Mouse (Mus musculus) hindbrain, embryonic 16.5 days (tissue): Measurements from ENCODE around the gene Psors1c2. TPM values are rescaled to one million over a fixed set of nuclear protein-coding genes. Genes with fewer than 3 reads are reported as not detected.
A peak's percentile ranks its signal among the peaks of the same experiment; 100 is the strongest.

Experiments
- ATAC-seq: fragments of 200-750 bp; cut with Nextera tagmentation; 2 replicates; pipeline ENCODE4 v1.8.0; 2017; ENCODE audit warnings: moderate TSS enrichment, moderate library complexity
- H3K27ac ChIP-seq: fragments of 300-500 bp; sonication (generic); 2 replicates; pipeline ENCODE4 v1.5.1; 2014; ENCODE audit warnings: low read depth, mild to moderate bottlenecking, control low read depth, low read length, moderate library complexity
- H3K27me3 ChIP-seq: fragments of 300-500 bp; sonication (generic); replicated peaks from 2 replicates; pipeline ENCODE4 v1.6.1; 2014; ENCODE audit warnings: low read length; ENCODE audit not compliant: control insufficient read depth, insufficient read depth
- H3K36me3 ChIP-seq: fragments of 300-500 bp; sonication (generic); 2 replicates; pipeline ENCODE4 v1.6.1; 2014; ENCODE audit warnings: mild to moderate bottlenecking, low read length, moderate library complexity, mixed read lengths; ENCODE audit not compliant: control insufficient read depth, insufficient read depth
- H3K4me1 ChIP-seq: fragments of 300-500 bp; sonication (generic); 2 replicates; pipeline ENCODE4 v1.6.1; 2014; ENCODE audit warnings: low read depth, low read length; ENCODE audit not compliant: control insufficient read depth, insufficient read depth
- H3K4me2 ChIP-seq: fragments of 300-500 bp; sonication (generic); 2 replicates; pipeline ENCODE4 v1.6.1; 2014; ENCODE audit warnings: mild to moderate bottlenecking, low read length, control low read depth, moderate library complexity
- H3K4me3 ChIP-seq: fragments of 300-500 bp; sonication (generic); 2 replicates; pipeline ENCODE4 v1.5.1; 2014; ENCODE audit warnings: mild to moderate bottlenecking, low read length, control low read depth, moderate library complexity
- H3K9ac ChIP-seq: fragments of 300-500 bp; sonication (generic); 2 replicates; pipeline ENCODE4 v1.6.1; 2014; ENCODE audit warnings: low read depth, mild to moderate bottlenecking, control low read depth, low read length, moderate library complexity
- H3K9me3 ChIP-seq: fragments of 300-500 bp; sonication (generic); 2 replicates; pipeline ENCODE4 v1.6.1; 2014; ENCODE audit warnings: mild to moderate bottlenecking, low read length, moderate library complexity; ENCODE audit not compliant: control insufficient read depth
- WGBS: fragments of 180-500 bp; shearing (Covaris S2); extraction: QIAGEN DNeasy Blood & Tissue Kit; methylation state at CpG from one replicate; pipeline ENCODE4 v1.1.7; 2014; 5-methylcytosine and 5-hydroxymethylcytosine counted together
- polyA plus RNA-seq: library from polyadenylated mRNA; unstranded; fragments of >200 nt; fragmentation: Nextera tagmentation; extraction: Ambion mirVana; gene quantifications from 2 replicates; pipeline ENCODE4 v1.2.1, GENCODE M21; 2015

The Psors1c2 gene
- 0.94 and 1.1 TPM in 2 replicates for polyA plus RNA-seq

DNA sequence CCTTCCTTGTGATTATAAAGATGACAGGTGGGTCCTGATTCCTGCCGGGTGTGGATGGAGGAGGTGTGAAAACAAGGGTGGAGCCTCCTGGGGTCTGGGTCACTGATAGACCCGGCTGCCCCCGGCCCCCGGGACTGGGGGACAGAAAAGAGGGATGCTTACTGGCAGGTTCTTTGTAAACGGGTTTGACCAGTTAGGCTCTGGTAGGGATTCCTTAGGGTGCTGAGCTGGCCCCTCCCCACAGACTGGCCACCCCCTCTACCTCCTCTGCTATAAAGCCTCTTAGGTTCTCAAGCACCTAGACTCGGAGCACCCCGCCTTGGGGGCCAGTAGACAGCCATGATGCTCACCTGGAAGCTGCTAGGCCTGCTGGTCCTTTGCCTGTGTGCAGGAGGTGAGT lies at the start of gene Psors1c2:
Psors1c2 (plus strand) TSS at position 301 of the 400 bp plus-strand sequence.
- Histone ChIP-seq H3K27me3 (no peaks in the 10 kb centered on the region), H3K9me3 (no peaks in the 10 kb centered on the region), H3K4me3 (no peak within 1 kb of the TSS), H3K9ac (no peak within 1 kb of the TSS), H3K4me2 (no peak within 1 kb of the TSS), H3K27ac (no peak within 1 kb of the TSS), H3K36me3 (no peaks in the 10 kb centered on the region), H3K4me1 (no peaks in the 10 kb centered on the region; the same call in 1 of the 2 replicates)
- WGBS: 49% methylated on average over 7 of the region's 7 CpGs
- no peak for ATAC-seq

GRCm38 (mm10) chr17:35484066-35484465 lies 48.9 kb upstream of the Psors1c2 start:
- no peaks in the 10 kb centered on the region for H3K4me1 ChIP-seq
- 0 out of 2 replicates have a peak overlapping the region, but pooled peaks have one; percentile 10 for H3K4me2 ChIP-seq
- under 1% methylated on average over 9 of the region's 9 CpGs for WGBS
- no peak overlapping the region for H3K9ac ChIP-seq
- H3K4me3 ChIP-seq: no peak overlapping the region
- no peak overlapping the region for H3K27ac ChIP-seq
- ATAC-seq: 0 out of 2 replicates have a peak, but pooled peaks have one; percentile 56
- no peaks in the 10 kb centered on the region for H3K27me3 ChIP-seq
- no peaks in the 10 kb centered on the region for H3K9me3 ChIP-seq
- H3K36me3 ChIP-seq: no peaks in the 10 kb centered on the region

- H3K27ac ChIP-seq: no peak overlapping the region
- no peak overlapping the region for H3K4me2 ChIP-seq
- no peaks in the 10 kb centered on the region for H3K36me3 ChIP-seq
- H3K9ac ChIP-seq: peak overlapping the region; percentile 0; the same call in 1 of the 2 replicates
- H3K9me3 ChIP-seq: no peaks in the 10 kb centered on the region
- WGBS: 23% methylated on average over 4 of the region's 4 CpGs
- no peaks in the 10 kb centered on the region for H3K4me1 ChIP-seq
- no peak for ATAC-seq
- no peak overlapping the region for H3K4me3 ChIP-seq
- no peaks in the 10 kb centered on the region for H3K27me3 ChIP-seq
Observed at GRCm38 (mm10) chr17:35485702-35486101, 47.3 kb upstream of the Psors1c2 start.

- Histone ChIP-seq H3K27me3 (no peaks in the 10 kb centered on the region), H3K9me3 (no peaks in the 10 kb centered on the region), H3K4me3 (no peak overlapping the region), H3K4me2 (no peak overlapping the region), H3K27ac (no peak overlapping the region), H3K36me3 (no peaks in the 10 kb centered on the region), H3K4me1 (no peaks in the 10 kb centered on the region), H3K9ac (no peak overlapping the region)
- ATAC-seq: no peak
- WGBS: 58% methylated on average over 10 of the region's 10 CpGs
Observed at GRCm38 (mm10) chr17:35486726-35487125, 46.3 kb upstream of the Psors1c2 start.

DNA sequence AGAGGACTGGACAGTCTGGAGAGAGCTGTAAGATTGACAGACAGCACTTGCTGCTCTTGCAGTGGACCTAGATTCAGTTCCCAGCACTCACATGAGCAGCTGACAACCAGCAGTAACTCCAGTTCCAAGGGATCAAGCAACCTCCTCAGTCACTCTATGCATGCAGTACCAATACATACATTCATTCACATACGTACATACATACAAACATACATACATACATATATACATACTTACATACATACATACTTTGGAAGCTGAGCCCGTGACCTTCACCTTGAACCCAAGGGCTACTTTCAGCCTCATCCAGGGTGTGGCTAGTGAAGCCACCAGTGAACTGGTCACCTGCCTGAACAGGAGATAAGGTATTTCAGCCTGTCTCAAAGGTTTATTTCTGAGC lies 45.0 kb upstream of the Psors1c2 start:
- Histone ChIP-seq H3K36me3 (no peaks in the 10 kb centered on the region), H3K9ac (no peak overlapping the region), H3K4me3 (no peak overlapping the region), H3K27me3 (no peaks in the 10 kb centered on the region), H3K9me3 (no peaks in the 10 kb centered on the region), H3K4me2 (no peak overlapping the region), H3K4me1 (no peaks in the 10 kb centered on the region), H3K27ac (no peak overlapping the region)
- no peak for ATAC-seq
- WGBS: 94% methylated on average over 2 of the region's 2 CpGs

DNA sequence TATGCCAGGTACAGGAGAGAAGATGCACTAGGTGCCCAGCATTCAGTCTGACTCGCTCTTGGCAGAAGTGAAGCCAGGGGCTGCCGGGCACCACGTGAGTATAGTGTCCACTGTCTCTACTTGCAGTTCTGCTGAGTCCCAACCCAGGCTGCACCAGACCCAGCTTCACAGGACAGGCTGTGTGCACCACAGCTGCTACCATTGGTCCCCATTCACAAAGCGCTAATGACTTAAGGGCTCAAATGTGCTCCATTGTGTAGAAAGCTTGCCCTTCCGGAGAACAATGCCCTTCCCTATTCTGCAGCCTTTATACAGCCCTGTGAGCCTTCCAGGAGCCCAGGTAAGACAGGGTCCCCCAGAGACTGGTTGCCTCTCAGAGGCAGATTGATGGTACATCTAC lies 42.7 kb upstream of the Psors1c2 start:
- Histone ChIP-seq H3K36me3 (no peaks in the 10 kb centered on the region), H3K4me3 (no peak overlapping the region), H3K9me3 (no peaks in the 10 kb centered on the region), H3K4me1 (no peaks in the 10 kb centered on the region), H3K27ac (no peak overlapping the region), H3K9ac (no peak overlapping the region), H3K4me2 (no peak overlapping the region), H3K27me3 (no peaks in the 10 kb centered on the region)
- WGBS: 47% methylated on average over 5 of the region's 5 CpGs
- no peak for ATAC-seq

DNA sequence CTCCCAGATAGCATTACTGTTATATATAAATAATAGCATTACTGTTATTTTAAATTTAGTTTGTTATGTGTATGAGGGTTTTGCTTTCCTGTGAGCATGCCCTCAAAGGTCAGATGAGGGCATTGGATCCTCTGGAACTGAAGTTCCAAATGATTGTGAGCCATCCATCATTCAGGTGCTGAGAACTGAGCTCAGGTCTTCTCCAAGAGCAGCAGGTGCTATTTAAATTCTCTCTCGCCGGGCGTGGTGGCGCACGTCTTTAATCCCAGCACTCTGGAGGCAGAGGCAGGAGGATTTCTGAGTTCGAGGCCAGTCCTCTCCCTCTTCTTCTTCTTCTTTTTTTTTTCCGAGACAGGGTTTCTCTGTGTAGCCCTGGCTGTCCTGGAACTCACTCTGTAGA lies 35.9 kb upstream of the Psors1c2 start:
- H3K4me1 ChIP-seq: no peaks in the 10 kb centered on the region

GRCm38 (mm10) chr17:35502226-35502625 lies 30.8 kb upstream of the Psors1c2 start:
- H3K4me2 ChIP-seq: no peak overlapping the region
- H3K27ac ChIP-seq: no peak overlapping the region
- H3K9ac ChIP-seq: no peak overlapping the region
- no peaks in the 10 kb centered on the region for H3K9me3 ChIP-seq
- no peaks in the 10 kb centered on the region for H3K4me1 ChIP-seq
- WGBS: 5% methylated on average over 6 of the region's 6 CpGs
- no peaks in the 10 kb centered on the region for H3K36me3 ChIP-seq
- H3K4me3 ChIP-seq: no peak overlapping the region
- ATAC-seq: no peak
- peaks cover 19% of the 10 kb centered on the region for H3K27me3 ChIP-seq

More for the DNA sequence above, 35.9 kb upstream of the Psors1c2 start:
- Histone ChIP-seq H3K9ac (no peak overlapping the region), H3K27ac (no peak overlapping the region), H3K4me2 (no peak overlapping the region), H3K27me3 (no peaks in the 10 kb centered on the region), H3K36me3 (no peaks in the 10 kb centered on the region), H3K4me3 (no peak overlapping the region), H3K9me3 (no peaks in the 10 kb centered on the region)
- no peak for ATAC-seq
- WGBS: 95% methylated on average over 7 of the region's 7 CpGs

DNA sequence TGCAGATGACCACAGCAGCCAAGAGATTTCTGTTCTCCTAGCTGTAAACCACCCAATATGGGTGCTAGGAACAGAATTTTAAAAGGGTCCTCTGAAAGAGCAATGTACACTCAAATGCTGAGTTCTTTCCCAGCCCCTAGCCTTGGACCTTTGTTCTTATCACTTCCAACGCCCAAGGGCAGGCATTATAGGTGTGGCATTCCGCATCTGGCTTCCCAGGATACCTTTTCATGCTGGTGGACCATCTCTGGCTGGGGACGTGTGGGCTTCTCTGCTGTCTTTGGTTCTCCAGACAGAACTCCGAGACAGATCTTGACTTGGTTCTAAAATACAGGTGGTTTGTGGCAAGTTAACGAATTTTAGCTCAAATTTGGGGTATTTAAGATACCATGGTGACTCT lies 30.2 kb upstream of the Psors1c2 start:
- no peaks in the 10 kb centered on the region for H3K4me1 ChIP-seq
- H3K4me3 ChIP-seq: no peak overlapping the region
- H3K9ac ChIP-seq: no peak overlapping the region
- H3K4me2 ChIP-seq: no peak overlapping the region
- H3K27ac ChIP-seq: no peak overlapping the region
- no peaks in the 10 kb centered on the region for H3K9me3 ChIP-seq
- H3K36me3 ChIP-seq: no peaks in the 10 kb centered on the region
- 49% methylated on average over 5 of the region's 5 CpGs for WGBS
- peaks cover 20% of the 10 kb centered on the region for H3K27me3 ChIP-seq
- no peak for ATAC-seq

DNA sequence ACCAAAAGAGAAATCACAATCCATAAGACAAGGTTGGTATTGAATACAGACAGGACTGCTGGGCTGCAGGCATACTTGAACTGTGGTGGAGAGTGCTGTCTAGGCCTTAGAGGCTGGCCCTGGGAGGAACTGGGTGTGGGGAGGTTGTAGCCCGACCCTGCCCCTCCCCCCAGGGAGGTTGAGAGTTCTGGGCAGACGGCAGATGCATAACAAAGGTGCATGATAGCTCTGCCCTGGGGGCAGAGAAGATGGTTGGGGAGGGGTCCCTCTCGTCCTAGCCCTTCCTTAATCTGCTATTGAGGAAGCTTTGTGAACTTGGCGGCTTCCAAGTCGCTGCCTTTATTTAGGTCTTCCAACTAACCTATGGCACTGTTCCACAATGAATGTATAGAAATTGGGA lies 29.2 kb upstream of the Psors1c2 start:
- Histone ChIP-seq H3K4me3 (no peak overlapping the region), H3K27me3 (peaks cover 24% of the 10 kb centered on the region)
- ATAC-seq: no peak

More for the DNA sequence above, 29.2 kb upstream of the Psors1c2 start:
- H3K9me3 ChIP-seq: no peaks in the 10 kb centered on the region
- no peak overlapping the region for H3K27ac ChIP-seq
- WGBS: 27% methylated on average over 5 of the region's 5 CpGs
- no peak overlapping the region for H3K9ac ChIP-seq
- no peaks in the 10 kb centered on the region for H3K36me3 ChIP-seq
- H3K4me1 ChIP-seq: no peaks in the 10 kb centered on the region
- no peak overlapping the region for H3K4me2 ChIP-seq
